Mouse (Mus musculus) cortical plate, adult 2 months (tissue): Measurements from ENCODE around the gene Esam. TPM values are rescaled to one million over a fixed set of nuclear protein-coding genes. Genes with fewer than 3 reads are reported as not detected.

ENCODE experiments used
- H3K27ac ChIP-seq: fragments of 200-500 bp; 2 replicates; pipeline ENCODE4 v1.5.1; 2012; ENCODE audit warnings: low read length, control low read depth, inconsistent platforms; ENCODE audit not compliant: insufficient read depth
- H3K4me1 ChIP-seq: fragments of 200-500 bp; 2 replicates; pipeline ENCODE4 v1.6.1; 2011; ENCODE audit warnings: low read length; ENCODE audit not compliant: control insufficient read depth, insufficient read depth
- H3K4me3 ChIP-seq: fragments of 200-500 bp; 2 replicates; pipeline ENCODE4 v1.5.1; 2011; ENCODE audit warnings: mild to moderate bottlenecking, low read length, control low read depth; ENCODE audit not compliant: insufficient read depth
- CTCF ChIP-seq: fragments of 200-500 bp; IDR thresholded peaks from 2 replicates; pipeline ENCODE4 v1.5.1; 2011; ENCODE audit warnings: mild to moderate bottlenecking, control low read depth, low read length; ENCODE audit not compliant: insufficient read depth; ENCODE audit errors: extremely low read depth
- POLR2A ChIP-seq: fragments of 200-500 bp; IDR thresholded peaks from 2 replicates; pipeline ENCODE4 v1.6.1; 2011; ENCODE audit warnings: mild to moderate bottlenecking, low read length, control low read depth; ENCODE audit not compliant: insufficient read depth; ENCODE audit errors: extremely low read depth
- polyA plus RNA-seq: library from polyadenylated mRNA; depleted of rRNA; stranded (reverse); fragments of >200 nt; gene quantifications from 2 replicates; pipeline ENCODE4 v1.2.3, GENCODE M21; 2012; rRNA removed

The Esam gene
- 35.1 and 36.6 TPM in 2 replicates for polyA plus RNA-seq

DNA sequence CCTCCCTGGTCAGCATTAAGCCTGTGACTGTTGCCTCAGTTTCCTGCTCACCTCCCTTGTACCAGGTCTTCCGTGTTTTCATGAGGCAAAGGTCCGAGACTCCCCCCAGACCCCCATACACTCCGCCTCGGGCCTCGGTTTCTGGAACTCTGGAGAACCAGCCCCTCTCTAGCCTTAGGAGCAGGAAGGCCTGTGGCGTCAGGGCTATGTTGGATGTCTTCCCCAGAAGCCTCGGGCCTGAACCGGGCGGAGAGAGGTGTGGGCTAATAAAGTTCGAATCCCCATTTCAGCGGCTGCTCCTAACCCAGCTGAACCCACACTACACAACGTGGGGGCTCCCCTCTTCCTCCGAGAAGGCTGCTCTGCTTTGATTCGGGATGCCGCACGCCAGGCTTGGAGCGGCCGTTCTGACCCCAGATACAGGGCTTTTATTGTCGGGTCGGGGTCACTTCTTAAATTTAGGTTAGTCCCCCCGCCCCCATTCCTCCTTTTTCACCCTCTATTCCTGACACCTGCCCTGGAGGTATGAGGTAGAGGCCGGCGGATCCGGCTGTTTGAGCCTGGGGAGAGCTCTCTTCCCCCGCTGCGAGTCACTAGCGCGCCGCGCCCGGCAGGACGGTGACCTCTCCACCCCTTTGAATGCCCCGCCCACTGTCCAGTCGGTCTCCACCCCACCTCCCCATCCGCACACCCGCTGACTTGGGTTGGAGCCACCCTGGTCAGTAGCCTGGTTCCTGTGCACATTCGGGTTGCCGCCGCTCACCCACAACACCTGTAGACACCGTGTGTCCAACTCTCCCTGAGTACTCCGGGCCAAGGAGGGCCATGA lies at the start of gene Esam:
Gene Esam (plus strand): TSS at position 683 of the 829 bp plus-strand sequence.
- peak within 1 kb of the TSS; percentile 13 for H3K27ac ChIP-seq
- TF ChIP-seq POLR2A (peak; percentile 26; the same call in 1 of the 2 replicates), CTCF (no peak)
- peak within 1 kb of the TSS; percentile 30 for H3K4me3 ChIP-seq
- H3K4me1 ChIP-seq, result peaks cover 2% of the 10 kb centered on the region; the same call in 1 of the 2 replicates

DNA sequence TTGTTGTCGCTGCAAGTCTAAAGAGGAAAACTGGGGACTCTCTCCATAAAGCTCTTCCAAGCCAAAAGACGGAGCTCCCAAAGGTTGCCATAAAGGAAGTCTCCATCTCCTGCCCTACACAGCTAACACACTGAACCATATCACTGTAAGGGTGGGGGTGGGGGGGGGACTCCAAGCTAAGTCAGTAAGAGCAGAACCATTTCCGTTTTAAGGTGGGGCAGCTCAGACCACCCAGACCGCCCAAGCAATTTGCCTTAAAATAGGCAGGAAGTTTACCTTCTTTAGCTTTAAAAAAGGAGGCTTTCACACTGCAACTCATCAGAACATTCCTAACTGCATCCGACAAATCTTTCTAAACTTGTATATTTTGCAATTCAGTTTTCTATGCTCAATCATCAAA lies 42.7 kb upstream of the Esam start:
- Histone ChIP-seq H3K27ac (no peak overlapping the region), H3K4me1 (peaks cover 2% of the 10 kb centered on the region; the same call in 1 of the 2 replicates), H3K4me3 (no peak overlapping the region)
- TF ChIP-seq CTCF, result no peak

DNA sequence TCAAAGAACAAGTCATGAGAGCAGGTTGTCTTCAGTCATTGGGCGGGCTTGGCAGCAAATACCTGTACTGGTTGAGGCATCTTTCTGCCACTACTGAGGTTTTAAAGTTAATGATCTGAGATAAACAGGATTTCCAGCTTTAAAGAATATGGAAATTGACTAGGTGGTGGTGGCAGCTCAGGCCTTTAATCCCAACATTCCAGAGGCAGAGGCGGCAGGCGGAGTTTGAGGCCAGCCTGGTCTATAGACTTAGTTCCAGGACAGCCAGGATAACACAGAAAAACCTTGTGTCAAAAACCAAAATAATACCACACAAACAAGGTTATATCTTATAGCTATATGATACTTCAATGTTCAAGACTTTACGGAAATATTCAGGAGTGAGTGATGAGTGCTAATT lies 39.8 kb upstream of the Esam start:
- TF ChIP-seq POLR2A (no peak), CTCF (no peak)

DNA sequence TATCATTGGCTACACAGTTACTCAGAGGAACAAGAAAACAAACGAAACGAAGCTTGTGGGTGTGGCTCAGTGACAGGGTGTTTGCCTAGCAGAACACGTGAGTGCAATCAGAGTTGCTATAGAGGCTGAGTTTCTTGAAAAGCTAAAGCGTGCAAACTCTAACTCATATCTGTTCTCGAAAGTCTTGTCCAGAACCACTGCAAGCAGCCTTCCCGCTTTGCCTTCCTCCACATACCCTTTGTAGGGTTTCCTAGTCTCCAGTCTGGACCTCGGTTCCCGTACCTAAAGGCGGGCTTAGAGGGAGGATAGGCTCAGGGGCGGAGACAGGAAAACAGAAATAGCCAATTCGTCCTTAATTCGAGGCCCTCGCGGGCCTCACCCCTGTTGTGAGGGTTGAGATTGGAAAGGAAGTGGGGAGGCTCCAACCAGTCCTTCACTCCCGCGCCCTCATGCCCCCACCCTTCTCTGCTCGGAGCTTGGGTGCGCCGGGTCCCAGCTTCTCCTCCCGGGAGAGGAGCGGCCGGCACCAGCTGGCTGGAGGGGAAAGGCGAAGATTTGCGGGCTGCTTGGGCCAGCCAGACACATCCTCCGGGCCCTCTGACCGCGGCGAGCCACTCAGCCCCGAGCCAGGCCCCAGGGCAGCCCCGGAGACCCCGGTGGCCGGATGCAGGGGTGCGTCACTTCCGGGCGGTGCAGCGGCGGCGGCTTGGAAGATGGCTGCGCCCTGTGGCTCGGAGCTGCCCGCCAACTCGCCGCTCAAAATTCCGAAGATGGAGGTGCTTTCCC lies 39.1 kb upstream of the Esam start, which contains the start of gene Msantd2:
Gene Msantd2 (plus strand): TSS at position 709 of the 786 bp plus-strand sequence.
- peak; percentile 42; the same call in 1 of the 2 replicates for TF ChIP-seq POLR2A
- TF ChIP-seq CTCF, result no peak
- H3K4me3 ChIP-seq, result peak within 1 kb of the TSS; percentile 63
- peak within 1 kb of the TSS; percentile 98 for H3K27ac ChIP-seq
- H3K4me1 ChIP-seq, result peaks cover 2% of the 10 kb centered on the region; the same call in 1 of the 2 replicates

More for the DNA sequence above, 39.8 kb upstream of the Esam start:
- H3K4me3 ChIP-seq, result peak overlapping the region; percentile 63; the same call in 1 of the 2 replicates
- H3K4me1 ChIP-seq, result peaks cover 2% of the 10 kb centered on the region; the same call in 1 of the 2 replicates
- no peak overlapping the region for H3K27ac ChIP-seq

DNA sequence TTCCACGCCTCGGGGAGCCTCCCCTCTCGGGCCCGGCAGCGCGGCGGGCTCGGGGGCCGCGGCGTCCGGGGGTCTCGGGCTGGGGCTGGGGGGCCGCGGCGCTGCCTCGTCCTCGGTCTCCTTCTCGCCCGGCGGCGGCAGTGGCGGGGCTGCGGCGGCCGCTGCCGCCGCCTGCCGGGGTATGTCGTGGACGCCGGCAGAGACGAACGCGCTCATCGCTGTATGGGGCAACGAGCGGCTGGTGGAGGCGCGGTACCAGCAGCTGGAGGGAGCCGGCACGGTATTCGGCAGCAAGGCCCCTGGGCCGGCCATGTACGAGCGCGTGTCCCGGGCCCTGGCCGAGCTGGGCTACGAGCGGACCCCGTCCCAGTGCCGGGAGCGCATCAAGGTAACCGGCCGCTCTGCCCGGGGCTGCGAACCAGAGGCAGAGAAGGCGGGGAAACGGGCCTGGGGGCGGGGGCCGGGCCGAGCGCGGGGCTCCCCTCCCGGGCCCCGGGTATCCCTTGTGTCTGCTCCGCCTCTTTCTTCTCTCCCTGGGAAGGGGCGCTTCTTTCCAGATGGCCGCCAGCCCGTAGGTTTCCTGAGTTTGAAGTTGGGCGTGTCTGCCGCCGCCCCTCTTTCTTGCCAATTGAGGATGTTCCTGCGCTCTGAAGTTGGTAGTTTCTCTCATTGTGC lies 38.3 kb upstream of the Esam start:
- TF ChIP-seq CTCF, result no peak
- no peak for TF ChIP-seq POLR2A
- Histone ChIP-seq H3K4me1 (peaks cover 2% of the 10 kb centered on the region; the same call in 1 of the 2 replicates), H3K4me3 (peak overlapping the region; percentile 63), H3K27ac (peak overlapping the region; percentile 98; the same call in 1 of the 2 replicates)

DNA sequence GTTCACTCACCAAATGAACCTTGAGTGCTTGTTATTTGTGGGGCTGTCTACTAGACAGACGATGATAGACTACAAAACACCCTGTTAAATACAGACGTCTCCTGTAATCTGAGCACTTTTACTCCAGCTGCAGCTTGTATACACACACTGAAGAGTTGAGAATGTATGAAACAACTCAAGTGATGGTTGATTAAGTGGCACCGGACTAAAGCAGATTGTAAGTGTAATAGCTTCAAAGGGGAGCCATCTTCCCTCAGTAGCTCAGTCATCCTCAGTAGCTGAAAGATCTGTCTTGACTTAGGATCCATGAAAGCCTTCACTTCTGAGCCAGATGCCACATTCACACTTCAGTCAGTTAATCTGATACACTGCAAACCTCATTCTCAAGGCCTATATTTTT lies 32.1 kb upstream of the Esam start:
- Histone ChIP-seq H3K4me1 (no peaks in the 10 kb centered on the region), H3K27ac (no peak overlapping the region), H3K4me3 (no peak overlapping the region)
- no peak for TF ChIP-seq CTCF
- TF ChIP-seq POLR2A, result no peak

DNA sequence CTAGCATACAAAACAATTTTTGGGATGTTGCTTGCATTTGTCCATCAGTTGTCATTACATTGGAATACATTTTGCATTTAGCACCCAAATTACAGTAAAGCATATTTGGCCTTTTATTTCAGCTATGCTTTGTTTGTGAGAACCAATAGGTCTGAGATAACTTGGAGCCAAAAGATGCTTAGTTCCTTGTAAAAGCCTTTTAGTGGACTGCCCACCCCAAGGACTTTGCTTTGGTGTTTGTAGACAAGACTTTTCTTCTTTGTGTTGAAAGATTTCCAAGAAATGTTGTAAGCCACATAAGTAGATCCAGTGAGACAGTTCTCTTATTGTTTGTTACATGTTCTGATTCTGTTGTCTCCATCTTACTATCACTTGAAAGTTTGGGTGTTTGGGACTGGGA lies 31.6 kb upstream of the Esam start:
- no peaks in the 10 kb centered on the region for H3K4me1 ChIP-seq
- H3K27ac ChIP-seq, result no peak overlapping the region
- no peak for TF ChIP-seq CTCF
- TF ChIP-seq POLR2A, result no peak
- H3K4me3 ChIP-seq, result no peak overlapping the region

DNA sequence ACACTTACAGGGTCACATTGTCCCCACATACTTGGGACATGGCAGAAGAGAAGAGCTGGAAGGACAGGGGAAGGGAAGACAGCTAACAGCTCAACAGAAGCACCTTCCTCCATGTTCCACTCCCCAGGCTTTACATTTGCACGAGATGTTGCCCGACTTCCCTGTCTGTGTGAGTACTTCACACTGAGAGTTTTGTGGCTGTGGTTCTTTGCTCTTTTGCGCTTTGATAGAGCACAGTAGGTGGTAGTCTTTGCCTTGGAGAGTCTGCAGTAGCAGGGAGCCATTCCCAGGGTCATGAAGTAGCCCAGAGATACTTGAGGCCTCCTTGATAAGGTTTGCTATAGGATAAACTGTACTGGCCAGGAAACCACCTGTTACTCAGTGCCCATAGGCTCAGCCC lies 27.7 kb upstream of the Esam start:
- Histone ChIP-seq H3K27ac (no peak overlapping the region), H3K4me3 (no peak overlapping the region), H3K4me1 (no peaks in the 10 kb centered on the region)
- TF ChIP-seq POLR2A (no peak), CTCF (no peak)

DNA sequence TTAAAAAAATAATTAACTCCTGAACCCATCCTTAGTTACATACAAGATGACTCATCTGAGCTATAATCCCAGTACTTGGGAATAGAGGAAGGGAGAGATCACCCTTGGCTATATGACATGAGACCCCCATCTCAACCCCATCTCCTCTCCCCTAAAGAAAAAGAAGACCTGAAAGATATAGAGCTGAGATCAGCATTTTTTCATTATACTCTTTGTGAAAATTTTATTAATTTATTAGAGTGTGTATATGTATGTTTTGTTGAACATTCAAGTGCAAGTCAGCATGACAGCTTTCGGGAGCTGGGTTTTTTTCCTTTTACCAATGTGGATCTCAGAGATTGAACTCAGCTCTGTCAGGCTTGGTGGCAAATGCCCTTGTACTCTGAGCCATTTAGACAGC lies 26.7 kb upstream of the Esam start:
- H3K4me1 ChIP-seq, result peaks cover 1% of the 10 kb centered on the region; the same call in 1 of the 2 replicates
- no peak overlapping the region for H3K27ac ChIP-seq
- TF ChIP-seq CTCF (no peak), POLR2A (no peak)
- no peak overlapping the region for H3K4me3 ChIP-seq
